In genomic region chr13:11927727-11928126, GRCm38 (mm10) we compare ENCODE assay signal across 18 mouse cellular contexts.
DNase-seq lines count a peak whose midpoint lies in the region; ATAC-seq and TF ChIP-seq lines count a peak whose summit lies in the region.
"Had no signal": no experiment of that assay in that cellular context is flagged by ENCODE, and none has a peak within 500 bp of the region (broad histone marks: within the 10 kb centered on the region; RNA-seq: fewer than 3 reads in every experiment).

No protein-coding gene starts in this region.

- 80% methylated on average over 4 of the region's 4 CpGs for WGBS in intestine, embryonic 14.5 days
- 89% methylated on average over 4 of the region's 4 CpGs for WGBS in intestine, embryonic 15.5 days
- WGBS in lung, postnatal 0 days = 92% methylated on average over 4 of the region's 4 CpGs
- WGBS in stomach, postnatal 0 days = 84% methylated on average over 4 of the region's 4 CpGs

- no peaks in the 10 kb centered on the region for H3K36me3 ChIP-seq in intestine, embryonic 14.5 days (ENCODE audit: control insufficient read depth, insufficient read depth, low read length)
- H3K36me3 ChIP-seq in intestine, embryonic 15.5 days = no peaks in the 10 kb centered on the region
- H3K36me3 ChIP-seq in lung, postnatal 0 days (ENCODE audit: insufficient read depth, low read length) = no peaks in the 10 kb centered on the region
- no peaks in the 10 kb centered on the region; the same call in 1 of the 2 replicates for H3K36me3 ChIP-seq in ES-E14 (ENCODE audit: control insufficient read depth, insufficient read depth, low read length, poor library complexity, severe bottlenecking)
- H3K36me3 ChIP-seq in stomach, postnatal 0 days (ENCODE audit: control insufficient read depth, insufficient read depth, low read length) = no peaks in the 10 kb centered on the region
- H3K36me3 ChIP-seq: embryonic facial prominence, embryonic 10.5 days; neural tube, embryonic 13.5 days had no signal

- H3K9ac ChIP-seq in intestine, embryonic 14.5 days (ENCODE audit: low read length) = no peak overlapping the region
- no peak overlapping the region for H3K9ac ChIP-seq in intestine, embryonic 15.5 days
- H3K9ac ChIP-seq in lung, postnatal 0 days (replicated peaks; ENCODE audit: low read depth) = no peak overlapping the region
- H3K9ac ChIP-seq in ES-E14 (ENCODE audit: insufficient read depth, low read depth, low read length, poor library complexity, severe bottlenecking) = no peak overlapping the region
- H3K9ac ChIP-seq in stomach, postnatal 0 days (ENCODE audit: low read length) = no peak overlapping the region
- H3K9ac ChIP-seq: heart, embryonic 13.5 days; neural tube, embryonic 13.5 days had no signal

- H3K4me3 ChIP-seq in intestine, embryonic 14.5 days (ENCODE audit: low read depth, low read length) = no peak overlapping the region
- no peak overlapping the region for H3K4me3 ChIP-seq in intestine, embryonic 15.5 days (replicated peaks)
- H3K4me3 ChIP-seq in lung, postnatal 0 days (ENCODE audit: low read depth, low read length) = no peak overlapping the region
- no peak overlapping the region for H3K4me3 ChIP-seq in ES-E14 (ENCODE audit: insufficient read depth in 1 of 2, low read depth in 1 of 2, low read length in 2 of 2, poor library complexity in 1 of 2, severe bottlenecking in 1 of 2)
- no peak overlapping the region for H3K4me3 ChIP-seq in stomach, postnatal 0 days (ENCODE audit: low read depth, low read length)
- H3K4me3 ChIP-seq: embryonic facial prominence, embryonic 10.5 days; heart, embryonic 13.5 days; neural tube, embryonic 13.5 days had no signal

- TF ChIP-seq CTCF in lung, postnatal 0 days (IDR thresholded peaks at IDR 0.05) = peak; percentile 27
- TF ChIP-seq CTCF in stomach, postnatal 0 days (IDR thresholded peaks at IDR 0.05; ENCODE audit: low read depth) = peak; percentile 29

- in situ Hi-C loops in ES-E14 (cut with MboI; ENCODE audit: low sequenced_read_pairs in 2 of 2, unreplicated experiment in 2 of 2) = no loop called here

- no peaks in the 10 kb centered on the region for H3K27me3 ChIP-seq in intestine, embryonic 14.5 days (replicated peaks; ENCODE audit: control insufficient read depth, insufficient read depth, low read length)
- H3K27me3 ChIP-seq in intestine, embryonic 15.5 days (replicated peaks) = no peaks in the 10 kb centered on the region
- H3K27me3 ChIP-seq in lung, postnatal 0 days (replicated peaks; ENCODE audit: insufficient read depth, low read length) = no peaks in the 10 kb centered on the region
- H3K27me3 ChIP-seq in stomach, postnatal 0 days (ENCODE audit: control insufficient read depth, insufficient read depth, low read length) = no peaks in the 10 kb centered on the region
- H3K27me3 ChIP-seq: heart, embryonic 13.5 days; neural tube, embryonic 13.5 days had no signal

- no peaks in the 10 kb centered on the region for H3K4me1 ChIP-seq in intestine, embryonic 14.5 days (replicated peaks; ENCODE audit: control insufficient read depth, insufficient read depth, low read length)
- H3K4me1 ChIP-seq in intestine, embryonic 15.5 days (replicated peaks) = no peaks in the 10 kb centered on the region
- H3K4me1 ChIP-seq in lung, postnatal 0 days (ENCODE audit: insufficient read depth, low read depth, low read length) = no peaks in the 10 kb centered on the region
- peaks cover 3 to 4% of the 10 kb centered on the region in 2 experiments; a peak in 2 of 4 replicates for H3K4me1 ChIP-seq in ES-E14 (ENCODE audit: control insufficient read depth in 2 of 2, insufficient read depth in 2 of 2, low read length in 2 of 2, poor library complexity in 1 of 2)
- no peaks in the 10 kb centered on the region for H3K4me1 ChIP-seq in stomach, postnatal 0 days (replicated peaks; ENCODE audit: control insufficient read depth, insufficient read depth)
- H3K4me1 ChIP-seq: embryonic facial prominence, embryonic 10.5 days had no signal

- H3K9me3 ChIP-seq in intestine, embryonic 14.5 days (ENCODE audit: control insufficient read depth, low read length) = no peaks in the 10 kb centered on the region
- no peaks in the 10 kb centered on the region for H3K9me3 ChIP-seq in intestine, embryonic 15.5 days
- no peaks in the 10 kb centered on the region for H3K9me3 ChIP-seq in lung, postnatal 0 days (ENCODE audit: low read length)
- no peaks in the 10 kb centered on the region for H3K9me3 ChIP-seq in ES-E14 (ENCODE audit: control insufficient read depth, insufficient read depth, low read depth, low read length)
- H3K9me3 ChIP-seq in stomach, postnatal 0 days (ENCODE audit: control insufficient read depth, low read length) = no peaks in the 10 kb centered on the region
- H3K9me3 ChIP-seq: embryonic facial prominence, embryonic 10.5 days; heart, embryonic 13.5 days; neural tube, embryonic 13.5 days had no signal

- no peak overlapping the region for H3K27ac ChIP-seq in intestine, embryonic 14.5 days (ENCODE audit: low read depth)
- no peak overlapping the region for H3K27ac ChIP-seq in intestine, embryonic 15.5 days
- no peak overlapping the region for H3K27ac ChIP-seq in lung, postnatal 0 days (ENCODE audit: low read length)
- no peak overlapping the region for H3K27ac ChIP-seq in ES-E14 (ENCODE audit: insufficient read depth, low read depth, low read length, poor library complexity, severe bottlenecking)
- H3K27ac ChIP-seq in stomach, postnatal 0 days (replicated peaks) = no peak overlapping the region
- H3K27ac ChIP-seq: embryonic facial prominence, embryonic 10.5 days; neural tube, embryonic 13.5 days had no signal

- no peak for TF ChIP-seq EP300 in lung, postnatal 0 days (IDR thresholded peaks at IDR 0.05)
- no peak for TF ChIP-seq EP300 in stomach, postnatal 0 days (optimal IDR thresholded peaks at IDR 0.05)

- DNase-seq in intestine, embryonic 14.5 days (ENCODE audit: low spot score) = peak; percentile 32
- no peak for DNase-seq in lung, postnatal 0 days (ENCODE audit: low spot score)
- no peak for DNase-seq in lung, postnatal 36 days
- DNase-seq in ES-E14 (ENCODE audit: low read depth, low spot score) = peak; percentile 61
- no peak for DNase-seq in stomach, postnatal 0 days (ENCODE audit: low spot score)
- no peak for DNase-seq in urinary bladder, adult 2 months (ENCODE audit: low spot score)
- DNase-seq: B cell, adult 2 months; kidney, adult 9 months; layer of hippocampus, postnatal 36 days; left cerebral cortex, postnatal 4 days; right cerebral cortex, postnatal 25 days; thymus, postnatal 36 days had no signal

- no peak overlapping the region for H3K4me2 ChIP-seq in intestine, embryonic 14.5 days (ENCODE audit: low read length)
- H3K4me2 ChIP-seq in intestine, embryonic 15.5 days (replicated peaks) = no peak overlapping the region
- no peak overlapping the region for H3K4me2 ChIP-seq in lung, postnatal 0 days (replicated peaks; ENCODE audit: low read depth, low read length)
- no peak overlapping the region for H3K4me2 ChIP-seq in stomach, postnatal 0 days (replicated peaks; ENCODE audit: low read depth)
- H3K4me2 ChIP-seq: liver, embryonic 11.5 days; neural tube, embryonic 13.5 days had no signal

- ATAC-seq in intestine, embryonic 14.5 days (replicated peaks; ENCODE audit: low FRiP score, low TSS enrichment, low read depth) = no peak
- ATAC-seq in intestine, embryonic 15.5 days = no peak
- no peak for ATAC-seq in lung, postnatal 0 days
- no peak for ATAC-seq in stomach, postnatal 0 days (ENCODE audit: low FRiP score, low TSS enrichment)
- ATAC-seq: forebrain, embryonic 14.5 days had no signal

TF ChIP-seq in ES-E14, 5 proteins besides CTCF, POLR2A, EP300 and RAD21:
- TF ChIP-seq HCFC1 (IDR thresholded peaks at IDR 0.05; ENCODE audit: borderline replicate concordance, insufficient read depth, low read length) (no peak), MAFK (IDR thresholded peaks at IDR 0.05; ENCODE audit: insufficient read depth, low read depth, low read length) (no peak), ZC3H11A (IDR thresholded peaks at IDR 0.05; ENCODE audit: borderline replicate concordance, low read depth, low read length) (peak; percentile 90)

Comparison
In these comparisons a context has a peak if more than half of its experiments do, and no peak if none do; other contexts are left out.
1. DNase-seq: peak in intestine, embryonic 14.5 days (single experiment) and ES-E14 (single experiment); none in lung, postnatal 0 days (single experiment), lung, postnatal 36 days (single experiment), stomach, postnatal 0 days (single experiment) and urinary bladder, adult 2 months (single experiment).